Mouse (Mus musculus) ovary, adult 18-20 months (tissue): ENCODE measurements around the gene A730015C16Rik.

Experiments
- DNase-seq: peaks from one replicate; pipeline ENCODE4 v3.0.0; 2022; ENCODE audit warnings: low spot score, mixed read lengths

The A730015C16Rik gene

DNA sequence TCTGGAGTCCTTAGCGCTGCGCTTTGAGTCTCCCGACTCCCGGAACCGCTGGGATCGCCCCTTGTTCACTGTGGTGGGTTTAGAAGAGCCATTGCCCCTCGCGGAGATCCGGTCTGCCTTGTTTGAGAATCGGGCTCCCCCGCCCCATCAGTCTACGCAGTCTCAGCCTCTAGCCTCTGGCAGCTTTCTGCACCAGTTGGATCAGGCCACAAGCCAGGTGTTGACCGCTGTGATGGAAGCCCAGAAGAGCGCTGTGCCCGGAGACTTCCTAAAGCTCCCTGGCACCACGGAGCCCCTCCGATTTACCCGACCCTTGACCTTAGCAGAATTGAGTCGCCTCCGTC is at the start of gene A730015C16Rik:
Gene A730015C16Rik, minus strand, starts transcription at position 115 of the 344 bp plus-strand sequence.
- no peak for DNase-seq

DNA sequence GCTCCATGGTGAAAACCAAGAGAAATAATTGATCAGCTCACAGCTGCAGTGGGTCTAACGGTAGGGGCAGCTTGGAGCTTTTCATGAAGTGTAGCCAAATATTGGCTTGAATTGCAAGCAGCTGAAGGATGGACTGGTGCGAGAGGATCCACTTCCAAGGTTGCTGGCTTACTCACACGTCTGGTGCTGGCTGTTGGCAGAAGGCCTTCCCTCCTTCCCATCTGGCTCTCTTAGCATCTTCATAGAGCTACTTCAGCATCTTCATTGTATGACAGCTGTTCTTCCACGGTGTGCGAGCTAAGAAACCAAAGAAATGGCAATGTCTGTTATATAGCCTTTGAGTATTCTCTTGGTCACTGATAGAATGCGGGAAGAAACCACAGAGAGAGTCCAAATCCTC is 42.5 kb upstream of the A730015C16Rik start:
- DNase-seq, result no peak

DNA sequence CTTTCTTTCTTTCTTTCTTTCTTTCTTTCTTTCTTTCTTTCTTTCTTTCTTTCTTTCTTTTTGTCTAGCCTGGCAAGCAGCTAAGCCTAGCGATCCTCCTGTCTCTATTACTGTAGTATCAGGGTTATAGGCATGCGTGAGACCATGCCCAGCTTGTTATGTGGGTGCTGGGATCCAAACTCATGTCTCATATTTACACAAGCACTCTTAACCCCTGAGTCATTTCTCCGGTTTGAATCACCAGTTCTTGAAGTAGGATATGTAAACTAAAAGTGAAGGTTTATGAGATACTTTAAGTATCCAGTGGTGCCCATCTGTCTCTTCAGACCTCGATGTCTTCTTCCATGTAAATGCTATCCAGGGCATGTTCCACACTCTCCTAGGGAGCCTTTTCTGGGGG is 39.0 kb upstream of the A730015C16Rik start:
- DNase-seq, result no peak

DNA sequence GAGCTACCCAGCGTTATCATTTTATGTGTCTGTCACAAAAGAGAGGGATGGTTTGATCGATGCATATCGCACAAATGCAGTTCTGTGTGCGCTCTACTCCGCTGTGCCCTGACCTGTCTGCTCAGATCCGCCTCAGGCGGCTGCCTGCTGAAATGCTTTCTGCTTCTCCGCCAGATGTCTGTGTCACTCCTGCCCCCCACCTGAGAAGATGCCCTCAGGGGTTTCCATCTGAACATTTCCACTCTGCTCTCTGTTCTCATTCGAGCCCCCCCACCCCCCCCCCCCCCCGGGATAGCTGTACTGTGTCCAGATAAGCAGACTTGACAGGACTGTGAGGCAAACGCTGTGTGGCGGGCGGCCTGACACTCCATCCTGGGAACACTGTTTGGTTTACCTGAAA is 35.4 kb upstream of the A730015C16Rik start:
- no peak for DNase-seq

DNA sequence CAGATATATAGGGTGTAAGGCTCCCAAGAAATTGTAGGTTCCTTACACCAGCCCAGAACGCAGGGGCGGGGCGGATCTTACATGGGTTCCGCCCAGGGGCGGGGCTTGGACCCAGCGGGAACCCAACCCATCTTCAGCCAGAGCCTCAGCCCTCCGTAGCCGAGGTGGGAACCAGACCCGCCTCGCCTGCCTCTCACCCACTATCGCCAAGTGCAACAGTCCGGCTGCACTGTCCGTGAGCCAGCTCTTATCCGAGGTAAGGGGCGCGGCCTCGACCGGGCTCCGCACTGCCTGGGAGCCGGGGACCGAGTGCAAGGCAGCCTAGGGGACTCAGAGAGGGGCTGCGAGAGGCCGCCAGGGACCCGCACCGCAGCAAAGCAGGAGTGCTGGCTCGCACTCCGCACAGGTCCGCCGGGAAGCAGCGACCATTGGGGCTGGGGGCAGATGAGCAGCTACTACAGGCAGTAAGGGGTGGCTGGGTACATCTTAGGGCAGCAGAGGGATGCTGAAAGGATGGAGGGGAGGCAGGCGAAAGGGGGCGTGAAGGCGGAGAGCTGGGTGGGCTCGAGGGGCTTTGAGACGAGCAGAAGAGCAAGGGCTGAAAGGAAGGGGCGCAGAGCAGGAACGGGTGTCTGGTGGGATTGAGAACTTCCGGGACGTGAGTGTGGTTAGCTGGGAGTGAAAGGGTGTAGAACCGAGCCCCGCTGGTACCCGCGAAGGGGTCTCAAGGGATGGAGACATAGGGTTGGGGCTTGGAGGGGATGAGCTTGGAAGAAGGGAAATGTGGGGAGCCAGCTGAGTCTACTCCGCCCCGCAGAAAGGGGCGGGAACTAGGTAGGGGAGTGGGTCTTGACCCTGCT is 30.8 kb upstream of the A730015C16Rik start, which contains the start of gene Rab3b:
Gene Rab3b, plus strand, starts transcription at position 101 of the 860 bp plus-strand sequence.
- peak; percentile 17 for DNase-seq

DNA sequence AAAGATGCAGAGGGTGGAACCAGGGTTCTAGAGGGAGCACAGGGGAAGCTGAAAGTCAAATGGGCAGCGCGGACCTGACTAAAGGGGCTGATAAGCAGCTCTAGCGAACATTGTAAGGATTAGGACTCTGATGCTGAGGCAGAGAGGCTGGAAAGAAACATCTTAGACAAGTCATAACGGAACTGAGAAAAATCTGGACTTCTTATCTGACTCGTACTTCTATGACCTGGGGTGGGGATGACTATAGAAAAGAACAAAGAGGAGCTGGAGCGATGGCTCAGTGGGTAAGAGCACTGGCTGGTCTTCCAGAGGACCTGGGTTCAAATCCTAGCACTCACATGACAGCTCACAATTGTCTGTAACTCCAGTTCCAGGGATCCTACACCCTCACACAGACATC is 29.5 kb upstream of the A730015C16Rik start:
- DNase-seq, result no peak

DNA sequence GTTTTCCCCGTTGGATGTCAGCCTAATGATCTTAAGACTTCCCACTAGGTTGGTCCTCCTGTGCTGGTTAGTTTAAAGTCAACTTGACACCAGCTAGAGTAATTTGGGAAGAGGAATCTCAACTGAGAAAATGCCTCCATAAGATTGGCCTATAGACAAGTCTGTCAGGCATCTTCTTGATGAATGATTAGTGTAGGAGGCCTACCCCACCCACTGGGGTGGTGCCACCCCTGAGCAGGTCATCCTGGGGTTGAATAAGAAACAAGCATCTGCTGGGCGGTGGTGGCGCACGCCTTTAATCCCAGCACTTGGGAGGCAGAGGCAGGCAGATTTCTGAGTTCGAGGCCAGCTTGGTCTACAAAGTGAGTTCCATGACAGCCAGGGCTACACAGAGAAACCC is 25.3 kb upstream of the A730015C16Rik start:
- DNase-seq, result no peak

DNA sequence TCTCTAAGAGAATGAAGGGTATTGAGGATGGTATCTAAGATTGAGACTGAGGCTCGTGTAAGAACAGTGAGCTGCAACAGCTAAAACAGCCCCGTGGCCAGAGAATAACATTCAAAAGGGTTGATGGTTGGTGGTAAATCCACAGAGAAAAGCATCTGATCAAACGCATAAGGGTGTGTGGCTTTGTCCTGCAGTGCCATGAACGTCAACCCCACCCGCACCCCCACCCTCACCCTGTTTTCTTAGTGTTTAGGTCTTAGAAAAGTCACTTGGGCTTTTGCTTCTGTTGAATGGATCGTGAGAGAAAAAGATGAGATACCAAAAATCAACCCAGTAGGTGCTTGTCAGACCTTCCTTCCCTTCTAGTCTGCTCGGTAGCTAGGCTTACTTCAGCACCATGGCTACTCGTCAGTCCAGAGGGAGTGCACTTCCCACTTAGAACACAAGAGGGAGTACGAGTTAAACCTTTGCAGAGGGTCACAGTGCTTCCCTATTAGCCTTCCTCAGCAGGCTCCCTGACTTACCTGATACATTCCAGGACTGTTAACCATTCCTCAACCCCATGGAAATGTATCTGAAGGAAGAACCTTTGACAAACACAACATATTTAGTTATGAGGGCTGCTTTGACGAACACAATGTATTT is 21.4 kb upstream of the A730015C16Rik start:
- DNase-seq, result peak; percentile 55

DNA sequence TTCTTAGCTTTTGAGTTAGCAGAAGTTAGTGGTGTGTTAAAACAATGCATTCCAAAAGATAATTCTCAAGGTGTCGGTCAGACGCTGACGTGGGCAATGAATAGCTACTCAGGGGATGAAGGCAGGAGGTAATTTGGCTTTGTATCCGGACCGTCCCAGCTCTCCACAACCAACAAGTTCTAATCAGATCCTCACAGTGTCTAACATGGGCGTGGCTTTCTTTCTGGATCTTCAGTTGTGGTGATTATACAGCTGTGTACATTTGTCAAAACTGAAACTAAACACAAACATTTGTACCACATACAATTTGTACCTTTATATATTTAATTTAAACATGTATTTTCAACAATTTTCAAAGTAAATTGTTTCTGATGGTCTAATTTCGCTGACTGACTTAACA is 18.4 kb upstream of the A730015C16Rik start:
- DNase-seq, result no peak

DNA sequence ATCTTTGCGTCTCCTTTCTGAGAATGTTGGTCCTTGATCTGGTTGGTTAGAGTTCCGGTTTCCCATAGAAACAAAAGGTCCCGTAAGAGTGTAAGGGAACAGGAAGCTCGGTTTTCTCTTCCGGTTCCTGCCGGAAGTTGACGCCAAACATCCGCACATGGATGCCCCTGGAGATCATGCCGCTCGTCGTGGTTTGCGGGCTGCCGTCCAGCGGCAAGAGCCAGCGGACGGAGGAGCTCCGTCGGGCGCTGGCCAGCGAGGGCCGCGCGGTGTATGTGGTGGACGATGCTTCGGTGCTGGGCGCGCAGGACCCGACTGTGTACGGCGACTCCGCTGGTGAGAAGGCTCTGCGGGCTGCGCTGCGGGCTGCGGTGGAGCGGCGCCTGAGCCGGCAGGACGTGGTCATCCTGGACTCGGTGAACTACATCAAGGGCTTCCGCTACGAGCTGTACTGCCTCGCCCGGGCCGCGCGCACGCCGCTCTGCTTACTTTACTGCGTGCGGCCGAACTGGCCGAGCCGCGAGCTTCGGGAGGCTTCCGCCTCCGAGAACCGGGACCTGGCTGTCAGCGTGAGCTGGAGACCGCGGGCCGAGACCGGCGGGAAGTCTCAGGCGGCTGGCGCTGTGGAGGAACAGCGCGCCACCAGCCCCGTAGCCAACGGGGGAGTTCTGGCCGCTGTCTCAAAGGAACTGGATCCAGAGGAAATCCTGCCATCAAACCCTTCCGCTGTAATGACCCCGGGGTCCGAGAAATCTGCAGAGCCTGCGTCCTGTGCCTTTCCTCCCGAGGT is 509 bp downstream of the A730015C16Rik start, which contains the start of gene Kti12:
Gene Kti12, plus strand, starts transcription at position 71 of the 790 bp plus-strand sequence.
- DNase-seq, result peak; percentile 71

DNA sequence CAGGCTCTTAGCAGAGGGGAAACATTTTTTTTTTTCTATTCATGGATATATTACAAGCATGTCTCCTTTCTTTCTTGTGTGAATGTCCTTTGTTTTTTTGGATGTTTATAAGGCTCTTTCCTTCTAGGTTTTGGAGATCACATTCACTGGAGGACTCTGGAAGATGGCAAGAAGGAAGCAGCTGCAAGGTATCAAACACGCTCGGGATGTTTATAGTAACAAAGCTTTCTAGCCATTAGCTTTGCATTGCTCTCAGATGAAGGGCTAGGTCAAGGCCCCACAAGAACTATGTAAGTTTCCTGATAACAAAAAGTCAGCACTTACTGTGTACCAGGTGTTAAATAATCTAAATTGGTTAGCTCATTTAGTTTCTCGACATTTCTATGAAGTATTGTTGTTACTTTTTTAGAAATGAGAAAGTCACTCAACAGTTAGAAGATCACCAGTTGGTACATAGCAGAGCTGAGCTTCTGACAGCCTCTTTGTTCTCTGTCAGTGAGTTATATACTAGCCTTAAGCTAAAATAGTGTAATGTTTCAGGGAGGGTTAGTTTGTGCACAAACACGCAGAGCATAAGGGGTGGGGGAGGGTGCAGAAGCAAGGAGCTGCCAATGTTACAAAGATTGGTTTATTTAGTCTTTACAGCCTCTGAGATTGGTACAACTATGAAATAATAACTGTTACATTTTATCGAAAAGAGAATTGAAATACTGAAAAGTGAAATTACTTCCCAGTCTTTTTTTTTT is 2.4 kb downstream of the A730015C16Rik start:
- no peak for DNase-seq

DNA sequence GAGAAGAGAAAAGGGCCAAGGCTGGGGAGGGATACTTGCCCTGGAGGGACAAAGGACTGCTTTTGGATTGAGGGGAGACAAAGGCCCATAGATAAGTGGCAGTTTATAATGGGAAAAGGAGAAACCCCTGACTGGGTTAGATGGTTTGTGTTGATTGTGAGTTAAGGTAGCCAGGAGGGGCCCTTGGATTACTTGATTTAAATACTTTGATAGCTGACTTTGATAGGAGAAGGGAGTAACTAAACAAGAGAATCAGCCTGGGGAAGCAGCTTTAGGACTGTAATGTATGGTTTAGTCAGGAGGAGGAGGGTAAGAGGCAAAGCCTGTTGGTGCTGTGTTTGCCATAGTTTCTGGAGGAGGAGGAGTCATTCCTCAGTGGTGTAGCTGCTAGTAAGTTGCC is 5.1 kb downstream of the A730015C16Rik start:
- no peak for DNase-seq

DNA sequence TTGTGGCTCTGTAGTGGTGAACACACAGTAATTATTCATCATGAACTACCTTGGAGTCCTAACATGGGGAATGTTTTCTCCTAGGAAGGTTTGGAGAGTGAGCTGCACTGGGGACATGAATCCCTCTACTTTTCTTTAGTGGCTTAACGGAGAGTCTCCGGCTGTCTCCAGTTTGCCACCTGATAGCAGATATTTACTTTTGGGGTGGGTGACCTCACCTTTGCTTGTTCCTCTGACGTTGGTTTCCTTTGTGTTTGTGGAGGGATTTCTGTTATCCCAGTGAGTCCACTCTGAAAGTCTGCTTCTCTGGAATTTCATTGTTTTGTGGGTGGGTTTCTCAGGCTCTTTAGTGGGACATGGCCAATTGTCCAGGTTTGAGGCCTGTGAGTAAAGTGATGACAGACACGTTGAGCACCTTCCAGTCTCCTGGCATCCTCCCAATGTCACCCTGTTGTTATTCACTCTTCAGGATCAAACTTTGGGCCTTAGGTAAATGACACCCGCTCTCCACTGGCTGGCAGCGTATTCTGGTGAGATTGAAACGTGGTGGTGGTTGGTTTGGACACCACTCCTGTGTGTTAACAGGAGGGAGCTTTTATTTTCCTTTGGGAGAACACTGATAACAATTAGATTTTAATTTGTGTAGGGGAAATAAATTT is 6.4 kb downstream of the A730015C16Rik start:
- no peak for DNase-seq

DNA sequence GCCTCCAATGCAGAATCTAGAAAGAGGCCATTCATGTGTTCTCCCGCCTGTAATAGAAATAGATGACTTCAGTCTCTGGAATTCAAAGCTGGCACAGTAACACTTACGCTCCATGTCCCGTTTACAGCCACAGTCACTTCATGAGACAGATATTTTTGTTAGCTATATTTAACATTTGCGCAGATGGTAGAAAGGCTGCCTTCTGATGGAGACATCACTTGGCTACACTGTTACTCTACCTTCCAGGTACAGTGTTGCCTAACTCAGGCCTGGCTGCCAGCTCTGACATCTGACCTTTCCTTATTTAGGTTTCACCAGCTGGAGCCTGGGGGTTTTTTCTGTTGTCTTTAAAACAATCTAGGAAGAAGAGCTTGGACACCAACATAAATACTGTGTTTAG is 10.4 kb downstream of the A730015C16Rik start:
- DNase-seq, result no peak

DNA sequence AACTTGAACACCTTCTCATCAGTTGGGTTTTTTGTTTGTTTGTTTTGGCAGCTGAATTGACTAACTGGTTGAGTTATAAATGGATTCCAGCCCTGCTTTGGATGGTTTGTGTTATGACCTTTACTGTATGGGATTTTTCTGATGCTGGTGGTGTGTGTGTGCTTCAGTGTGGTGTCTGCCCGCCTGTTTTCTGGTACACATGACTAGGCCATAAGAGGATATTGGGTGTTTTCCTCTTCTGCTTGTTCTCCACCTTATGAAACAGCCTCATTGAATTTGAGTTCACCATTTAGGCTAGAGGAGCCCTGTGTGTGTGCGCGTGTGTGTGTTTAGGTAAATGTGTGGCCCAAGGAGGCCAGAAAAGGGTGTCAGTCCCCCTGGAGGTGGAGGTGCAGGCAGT is 12.9 kb downstream of the A730015C16Rik start:
- no peak for DNase-seq

DNA sequence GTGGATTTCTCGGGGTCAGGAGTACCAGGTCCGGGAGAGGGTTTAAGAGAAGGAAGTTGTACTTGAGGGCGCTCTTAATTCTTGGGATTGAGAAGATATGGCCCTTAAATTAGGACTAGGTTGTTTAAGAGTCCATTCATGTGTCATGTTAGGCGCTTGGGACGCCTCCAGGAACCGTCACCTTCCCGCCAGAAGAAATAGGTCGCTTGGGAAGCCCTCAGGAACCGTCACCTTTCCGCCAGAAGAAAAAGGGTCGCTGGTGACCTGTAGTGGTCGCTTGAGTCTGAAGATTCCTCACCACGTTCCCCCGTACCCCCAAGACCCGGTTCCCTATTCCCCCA is 13.5 kb downstream of the A730015C16Rik start:
- DNase-seq, result no peak

DNA sequence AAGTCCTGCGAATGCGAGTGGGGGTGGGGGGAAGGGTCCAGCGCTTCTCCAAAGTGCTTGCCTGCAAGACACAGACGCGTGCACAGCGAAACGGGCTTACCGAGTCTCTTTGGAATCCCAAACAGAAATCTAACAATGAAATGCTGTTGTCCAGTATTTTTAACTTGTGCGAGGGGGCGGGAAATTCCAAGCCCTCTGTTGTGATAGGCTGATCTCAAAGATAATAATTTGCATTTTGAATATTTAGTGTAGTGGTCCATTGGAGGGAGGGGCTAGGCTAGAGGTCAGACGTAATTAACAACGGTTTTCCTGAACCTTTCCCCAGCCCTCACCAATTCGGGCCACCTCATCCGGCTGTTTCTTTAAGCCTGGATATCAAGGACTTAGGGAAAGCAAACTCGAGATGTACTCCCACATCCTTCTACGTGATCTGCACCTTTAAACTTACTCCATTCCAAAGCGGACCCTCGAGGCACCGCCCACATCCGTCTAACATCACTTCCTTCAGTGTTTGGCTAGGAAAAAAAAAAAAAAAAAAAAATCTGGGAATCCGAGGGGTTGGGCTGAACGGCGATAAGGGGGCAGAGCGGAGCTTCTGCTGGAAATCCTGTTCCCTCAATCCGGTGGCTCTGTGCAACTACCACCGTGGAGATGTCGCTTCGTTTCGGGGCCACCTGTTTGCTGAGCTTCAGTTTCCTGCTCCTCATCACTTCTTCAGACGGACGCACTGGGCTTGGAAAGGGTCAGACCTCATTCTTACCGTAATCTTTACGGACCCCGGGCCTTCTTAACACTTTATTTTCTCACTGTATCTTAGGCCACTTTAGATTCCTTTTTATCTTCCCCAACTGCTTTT is 14.1 kb downstream of the A730015C16Rik start, which contains the start of gene Txndc12:
Gene Txndc12, plus strand, starts transcription at position 487 of the 856 bp plus-strand sequence.
- DNase-seq, result peak; percentile 82

DNA sequence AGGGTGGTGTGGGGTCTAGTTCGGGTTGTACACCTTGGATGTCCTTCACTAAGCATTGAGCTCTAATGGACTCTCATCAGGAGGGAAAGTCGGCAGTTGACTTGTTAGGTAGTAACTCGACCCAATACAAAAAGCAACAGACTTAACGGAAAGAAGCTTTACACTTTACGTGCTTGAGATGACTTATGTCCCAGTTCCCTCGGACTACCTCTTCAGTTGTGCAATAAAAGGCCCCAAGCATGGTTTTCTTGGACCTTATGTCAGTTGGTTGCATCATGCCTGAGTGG is 14.6 kb downstream of the A730015C16Rik start:
- DNase-seq, result no peak

DNA sequence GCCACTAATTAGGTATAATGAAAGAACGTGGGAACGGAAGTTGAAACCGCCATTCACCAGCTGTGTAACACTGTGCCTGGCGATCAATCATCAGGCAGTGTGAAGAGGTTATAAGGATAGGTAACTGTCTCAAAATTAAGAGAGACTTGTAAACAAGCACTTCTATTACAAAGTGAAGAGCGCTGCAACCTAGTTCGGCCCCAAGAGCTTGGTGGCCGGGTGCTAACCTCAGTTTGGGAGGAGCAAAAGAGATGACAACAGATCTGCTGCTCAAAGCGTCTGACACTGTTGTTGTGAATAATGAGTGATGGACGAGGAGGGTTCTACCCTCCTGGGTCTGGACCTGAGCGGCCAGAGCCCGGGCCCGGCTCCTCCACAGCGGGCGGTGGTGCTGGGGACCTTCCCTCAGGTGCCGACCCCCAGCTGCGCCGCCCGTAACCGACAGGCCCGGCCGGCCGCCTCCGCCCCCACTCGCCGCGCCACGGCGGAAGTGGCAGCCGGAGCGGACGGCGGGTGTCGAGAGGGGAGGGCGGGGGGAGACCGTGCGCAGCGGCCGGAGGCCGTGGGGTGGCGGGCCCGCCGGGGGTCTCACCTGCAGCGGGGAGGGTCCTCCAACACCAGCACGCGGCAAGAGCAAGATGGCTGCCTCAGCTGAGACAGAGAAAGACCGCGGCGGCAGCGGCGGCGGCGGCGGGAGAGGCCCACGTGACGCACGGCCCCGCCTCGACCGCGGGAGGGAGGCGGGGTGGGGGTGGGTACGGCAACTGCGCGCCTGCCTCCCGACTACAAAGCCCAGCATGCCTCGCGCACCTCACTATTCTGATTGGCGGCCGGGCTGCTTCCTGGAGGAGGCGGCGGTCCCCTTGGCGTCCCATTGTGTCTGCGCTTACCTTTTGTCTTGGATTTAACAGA is 15.2 kb downstream of the A730015C16Rik start, which contains the start of gene Btf3l4:
Gene Btf3l4, minus strand, starts transcription at position 699 of the 912 bp plus-strand sequence.
- peak; percentile 87 for DNase-seq
